Mouse (Mus musculus): ENCODE measurements around the gene Asb17.

DNA sequence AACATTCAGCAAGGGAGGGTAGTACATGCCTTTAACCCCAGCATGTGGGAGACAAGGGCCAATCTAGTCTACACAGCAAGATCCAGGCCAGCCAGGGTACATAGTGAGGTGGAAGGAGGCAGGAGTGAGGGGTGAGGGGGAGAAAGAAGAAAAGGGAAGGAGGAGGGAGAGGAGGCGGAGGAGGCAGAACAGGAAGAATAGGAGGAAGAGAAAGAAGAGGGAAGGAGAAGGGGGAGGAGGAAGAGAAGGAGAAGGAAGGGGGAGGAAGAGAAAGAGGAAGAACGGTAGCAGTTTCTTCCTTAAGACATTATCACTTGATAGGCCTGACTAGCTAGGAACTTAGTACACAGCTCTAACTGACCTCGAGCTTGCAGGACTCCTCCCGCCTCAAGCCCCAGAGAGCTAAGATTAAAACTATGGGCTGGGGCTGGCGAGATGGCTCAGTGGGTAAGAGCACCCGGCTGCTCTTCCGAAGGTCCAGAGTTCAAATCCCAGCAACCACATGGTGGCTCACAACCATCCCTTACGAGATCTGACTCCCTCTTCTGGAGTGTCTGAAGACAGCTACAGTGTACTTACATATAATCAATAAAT lies 45.3 kb downstream of the Asb17 start:
- no peak for TF ChIP-seq GATA1 (IDR thresholded peaks at IDR 0.05; ENCODE audit: borderline replicate concordance, low read length)
- no peak for TF ChIP-seq FLI1 (IDR thresholded peaks at IDR 0.05; ENCODE audit: low read length)

Measured in megakaryocyte, embryonic 14.5 days (primary cell).